Mouse (Mus musculus): Measurements from ENCODE around the gene Gm9945.

DNA sequence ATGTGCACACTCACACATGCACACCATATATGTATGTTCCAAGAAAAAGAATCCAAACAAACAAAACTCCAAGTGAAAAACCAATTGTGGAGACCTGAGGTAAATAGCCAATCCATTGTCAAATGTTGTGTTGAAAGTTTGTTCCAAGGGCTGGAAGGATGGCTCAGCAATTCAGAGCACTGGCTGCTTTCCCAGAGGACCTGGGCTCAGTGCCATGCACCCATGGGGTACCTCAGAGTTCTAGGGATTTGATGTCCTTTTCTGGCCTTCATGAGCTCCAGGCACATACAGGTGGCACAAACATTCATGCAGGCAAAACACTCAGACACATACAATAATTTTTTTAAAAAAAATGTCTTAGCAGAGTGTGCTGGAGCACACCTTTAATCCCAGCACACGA, 31.4 kb upstream of the Gm9945 start:
- TF ChIP-seq JUND (conservative IDR thresholded peaks at IDR 0.05; ENCODE audit: low read depth, low read length): no peak
- no peak for TF ChIP-seq EP300 (IDR thresholded peaks at IDR 0.05; ENCODE audit: low read length)
- no peak for TF ChIP-seq CTCF (conservative IDR thresholded peaks at IDR 0.05 in 1 of 2, IDR thresholded peaks at IDR 0.05 in 1 of 2; ENCODE audit: low read depth in 2 of 2, low read length in 2 of 2)
- no peak for TF ChIP-seq CHD1 (IDR thresholded peaks at IDR 0.05; ENCODE audit: low read depth, low read length)
- TF ChIP-seq HCFC1 (IDR thresholded peaks at IDR 0.05; ENCODE audit: low read depth, low read length): no peak
- TF ChIP-seq E2F4 (IDR thresholded peaks at IDR 0.05; ENCODE audit: insufficient replicate concordance, low read depth, low read length): no peak

Data from CH12.LX (cell line).